Mouse (Mus musculus) cerebellum, adult 2 months (tissue): Measurements from ENCODE around the gene Ctnnbip1.

Source experiments
- CTCF ChIP-seq: fragments of 200-500 bp; IDR thresholded peaks from 2 replicates; pipeline ENCODE4 v1.5.1; 2011; ENCODE audit warnings: low read depth, mild to moderate bottlenecking, control low read depth, low read length, moderate library complexity, borderline replicate concordance; ENCODE audit not compliant: insufficient read depth
- POLR2A ChIP-seq: fragments of 200-500 bp; IDR thresholded peaks from 2 replicates; pipeline ENCODE4 v1.6.1; 2011; ENCODE audit warnings: low read length, control low read depth, borderline replicate concordance; ENCODE audit not compliant: insufficient read depth

DNA sequence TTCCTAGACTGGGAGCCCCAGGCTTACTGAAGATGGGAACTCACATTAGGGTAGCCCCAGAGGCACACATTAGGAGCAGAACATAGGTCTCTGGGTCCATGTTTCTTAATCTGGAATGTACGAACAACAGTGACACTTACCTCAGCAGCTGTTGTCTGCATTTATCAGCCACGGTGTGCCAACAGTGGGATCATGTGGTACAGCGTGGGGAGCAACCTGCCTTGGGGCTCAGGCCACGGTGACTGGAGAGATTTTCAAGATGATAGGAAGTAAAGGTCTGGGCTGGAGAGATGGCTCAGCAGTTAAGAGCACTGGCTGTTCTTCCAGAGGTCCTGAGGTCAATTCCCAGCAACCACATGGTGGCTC is 52.4 kb downstream of the Ctnnbip1 start:
- TF ChIP-seq CTCF (no peak), POLR2A (no peak)
